ENCODE assay signal across 20 mouse cellular contexts in the genomic region with DNA sequence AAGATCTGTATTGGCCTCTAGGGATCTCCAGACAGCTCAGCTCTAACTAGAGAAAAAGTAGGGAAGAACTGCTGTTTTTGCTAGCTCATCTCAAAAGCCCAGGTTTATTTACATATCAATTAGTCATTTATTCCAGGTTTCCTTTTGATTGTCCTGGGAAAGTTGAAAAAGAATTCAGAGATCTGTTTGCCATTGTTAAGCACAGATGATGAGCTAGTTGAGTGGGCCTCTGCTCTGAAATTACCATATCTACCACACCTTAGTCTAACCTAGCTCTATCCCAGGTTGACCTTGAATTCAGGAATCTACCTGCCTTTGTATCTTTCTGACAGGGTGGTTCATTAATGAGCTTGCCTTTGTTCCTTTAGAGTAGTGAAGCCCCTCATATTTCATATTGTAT.
DNase-seq lines count a peak whose midpoint lies in the region; TF ChIP-seq lines count a peak whose summit lies in the region.
"Had no signal": no experiment of that assay in that cellular context is flagged by ENCODE, and none has a peak within 500 bp of the region (broad histone marks: within the 10 kb centered on the region; RNA-seq: fewer than 3 reads in every experiment).

No protein-coding gene starts in this region.

- H3K4me3 ChIP-seq in ES-E14 (ENCODE audit: insufficient read depth in 1 of 2, low read depth in 1 of 2, low read length in 2 of 2, poor library complexity in 1 of 2, severe bottlenecking in 1 of 2): no peak overlapping the region
- H3K4me3 ChIP-seq: embryonic facial prominence, embryonic 13.5 days; embryonic facial prominence, embryonic 15.5 days; erythroblast, embryonic 14.5 days; forebrain, embryonic 10.5 days; forebrain, embryonic 12.5 days had no signal

- no peaks in the 10 kb centered on the region for H3K36me3 ChIP-seq in ES-E14 (ENCODE audit: control insufficient read depth, insufficient read depth, low read length, poor library complexity, severe bottlenecking)
- H3K36me3 ChIP-seq: embryonic facial prominence, embryonic 13.5 days; embryonic facial prominence, embryonic 15.5 days; forebrain, embryonic 10.5 days; forebrain, embryonic 12.5 days had no signal

- no peak overlapping the region; the same call in 1 of the 2 replicates for H3K27ac ChIP-seq in ES-E14 (ENCODE audit: insufficient read depth, low read depth, low read length, poor library complexity, severe bottlenecking)
- H3K27ac ChIP-seq: embryonic facial prominence, embryonic 13.5 days; embryonic facial prominence, embryonic 15.5 days; forebrain, embryonic 10.5 days; forebrain, embryonic 12.5 days had no signal

- DNase-seq in ES-E14 (ENCODE audit: low read depth, low spot score) (peak; percentile 41), WW6 (ENCODE audit: low read depth, low spot score) (peak; percentile 48)
- DNase-seq in retina, postnatal 1 day: no peak
- DNase-seq in right cerebral cortex, postnatal 4 days: no peak
- DNase-seq in T-cell, adult 2 months (ENCODE audit: low spot score): no peak
- DNase-seq: adrenal gland, adult 2 months; adrenal gland, postnatal 10 days; adrenal gland, postnatal 25 days; cerebellum, adult 11 months; cerebellum, adult 18-20 months; cerebellum, adult 8-10 months; cerebellum, adult 9-11 months; cerebellum, postnatal 14 days; cerebellum, postnatal 36 days; embryo, embryonic 11 days had no signal

- H3K9me3 ChIP-seq in ES-E14 (ENCODE audit: control insufficient read depth, insufficient read depth, low read depth, low read length): no peaks in the 10 kb centered on the region
- H3K9me3 ChIP-seq: embryonic facial prominence, embryonic 13.5 days; embryonic facial prominence, embryonic 15.5 days; forebrain, embryonic 10.5 days; forebrain, embryonic 12.5 days had no signal

- H3K9ac ChIP-seq in ES-E14 (ENCODE audit: insufficient read depth, low read depth, low read length, poor library complexity, severe bottlenecking): no peak overlapping the region
- H3K9ac ChIP-seq: embryonic facial prominence, embryonic 13.5 days; embryonic facial prominence, embryonic 15.5 days; forebrain, embryonic 12.5 days had no signal

- in situ Hi-C loops in ES-E14 (cut with MboI; ENCODE audit: low sequenced_read_pairs in 2 of 2, unreplicated experiment in 2 of 2): no loop called here

- peaks cover 2 to 5% of the 10 kb centered on the region in 2 experiments; a peak in 3 of 4 replicates for H3K4me1 ChIP-seq in ES-E14 (ENCODE audit: control insufficient read depth in 2 of 2, insufficient read depth in 2 of 2, low read length in 2 of 2, poor library complexity in 1 of 2)
- H3K4me1 ChIP-seq: embryonic facial prominence, embryonic 13.5 days; embryonic facial prominence, embryonic 15.5 days; forebrain, embryonic 10.5 days; forebrain, embryonic 12.5 days had no signal

TF ChIP-seq in ES-E14, 5 proteins besides CTCF, POLR2A, EP300 and RAD21:
- TF ChIP-seq ZC3H11A (IDR thresholded peaks at IDR 0.05; ENCODE audit: borderline replicate concordance, low read depth, low read length) (no peak), MAFK (IDR thresholded peaks at IDR 0.05; ENCODE audit: insufficient read depth, low read depth, low read length) (peak; percentile 82; the same call in 1 of the 2 replicates)

Comparison
In these comparisons a context has a peak if more than half of its experiments do, and no peak if none do; other contexts are left out.
1. DNase-seq: peak in ES-E14 (single experiment) and WW6 (single experiment); none in retina, postnatal 1 day (single experiment), right cerebral cortex, postnatal 4 days (single experiment) and T-cell, adult 2 months (single experiment).